Mouse (Mus musculus): ENCODE measurements around the gene Eva1b. TPM values are rescaled to one million over a fixed set of nuclear protein-coding genes. Genes with fewer than 3 reads are reported as not detected.
A peak's percentile ranks its signal among the peaks of the same experiment; 100 is the strongest.
"Not testable (repeated sequence)": the region's sequence is repeated elsewhere in the genome, so short reads cannot be mapped to it uniquely, and the experiment has no call there.

Eva1b gene
- total RNA-seq, 2 experiments from 2014 or later = 0.94 to 1.7 TPM

GRCm38 (mm10) chr4:126152864-126153263 is 5.3 kb downstream of the Eva1b start:
- ATAC-seq (replicated peaks; ENCODE audit: poor library complexity) = no peak

GRCm38 (mm10) chr4:126155183-126155582 is 7.6 kb downstream of the Eva1b start:
- ATAC-seq (replicated peaks; ENCODE audit: poor library complexity) = no peak

GRCm38 (mm10) chr4:126155869-126156268 is 8.3 kb downstream of the Eva1b start:
- ATAC-seq (replicated peaks; ENCODE audit: poor library complexity) = no peak

GRCm38 (mm10) chr4:126156617-126157016 is 9.1 kb downstream of the Eva1b start:
- ATAC-seq (replicated peaks; ENCODE audit: poor library complexity) = peak; percentile 55

- ATAC-seq (replicated peaks; ENCODE audit: poor library complexity) = peak; percentile 69
These were observed 10.0 kb downstream of the Eva1b start for GRCm38 (mm10) chr4:126157562-126157961.

- ATAC-seq (replicated peaks; ENCODE audit: poor library complexity) = no peak
These were observed 11.9 kb downstream of the Eva1b start for GRCm38 (mm10) chr4:126159455-126159854.

- ATAC-seq (replicated peaks; ENCODE audit: poor library complexity) = no peak
These were observed 13.4 kb downstream of the Eva1b start for GRCm38 (mm10) chr4:126160981-126161380.

- ATAC-seq (replicated peaks; ENCODE audit: poor library complexity) = no peak
These were observed 13.9 kb downstream of the Eva1b start for GRCm38 (mm10) chr4:126161456-126161855.

- ATAC-seq (replicated peaks; ENCODE audit: poor library complexity) = no peak
These were observed 14.4 kb downstream of the Eva1b start for GRCm38 (mm10) chr4:126161986-126162385.

GRCm38 (mm10) chr4:126162544-126163066 is 15.1 kb downstream of the Eva1b start:
- peak; percentile 89 for ATAC-seq (replicated peaks; ENCODE audit: poor library complexity)

- ATAC-seq (replicated peaks; ENCODE audit: poor library complexity) = peak; percentile 11
These were observed 15.6 kb downstream of the Eva1b start, which contains the start of gene Sh3d21 for GRCm38 (mm10) chr4:126163067-126163659. Sh3d21 (minus strand) TSS chr4:126163491.

GRCm38 (mm10) chr4:126163685-126164084 is 16.1 kb downstream of the Eva1b start:
- ATAC-seq (replicated peaks; ENCODE audit: poor library complexity) = no peak

- not testable (repeated sequence) for ATAC-seq (replicated peaks; ENCODE audit: poor library complexity)
These were observed 17.5 kb downstream of the Eva1b start for GRCm38 (mm10) chr4:126165092-126165491.

GRCm38 (mm10) chr4:126166084-126166483 is 18.5 kb downstream of the Eva1b start:
- no peak for ATAC-seq (replicated peaks; ENCODE audit: poor library complexity)

GRCm38 (mm10) chr4:126168851-126169250 is 21.3 kb downstream of the Eva1b start:
- ATAC-seq (replicated peaks; ENCODE audit: poor library complexity) = no peak

- ATAC-seq (replicated peaks; ENCODE audit: poor library complexity) = not testable (repeated sequence)
These were observed 23.2 kb downstream of the Eva1b start for GRCm38 (mm10) chr4:126170737-126171136.

- ATAC-seq (replicated peaks; ENCODE audit: poor library complexity) = no peak
These were observed 26.3 kb downstream of the Eva1b start for GRCm38 (mm10) chr4:126173800-126174199.

GRCm38 (mm10) chr4:126175980-126176379 is 28.4 kb downstream of the Eva1b start:
- ATAC-seq (replicated peaks; ENCODE audit: poor library complexity) = not testable (repeated sequence)

- ATAC-seq (replicated peaks; ENCODE audit: poor library complexity) = peak; percentile 91
These were observed 33.8 kb downstream of the Eva1b start for GRCm38 (mm10) chr4:126181170-126181957.

- ATAC-seq (replicated peaks; ENCODE audit: poor library complexity) = no peak
These were observed 35.5 kb downstream of the Eva1b start for GRCm38 (mm10) chr4:126183034-126183433.

GRCm38 (mm10) chr4:126187096-126187495 is 39.6 kb downstream of the Eva1b start:
- ATAC-seq (replicated peaks; ENCODE audit: poor library complexity) = no peak

- ATAC-seq (replicated peaks; ENCODE audit: poor library complexity) = no peak
These were observed 43.1 kb downstream of the Eva1b start for GRCm38 (mm10) chr4:126190636-126191035.
